Mouse (Mus musculus) yolk sac, embryonic 10.5 days (tissue): Measurements from ENCODE around the gene Hipk3.
A peak's percentile ranks its signal among the peaks of the same experiment; 100 is the strongest.

Source experiments
- DNase-seq: peaks from one replicate; pipeline ENCODE4 v3.0.0-alpha.2; 2017; ENCODE audit warnings: low spot score

The Hipk3 gene

GRCm38 (mm10) chr2:104412496-104412895 lies 81.8 kb downstream of the Hipk3 start:
- no peak for DNase-seq

GRCm38 (mm10) chr2:104411806-104412205 lies 82.4 kb downstream of the Hipk3 start:
- no peak for DNase-seq

GRCm38 (mm10) chr2:104410963-104411545 lies 83.2 kb downstream of the Hipk3 start, which contains the start of gene D430041D05Rik:
D430041D05Rik (minus strand) TSS chr2:104411013.
- no peak for DNase-seq

- DNase-seq: peak; percentile 34
Observed at GRCm38 (mm10) chr2:104409851-104410821, 84.1 kb downstream of the Hipk3 start.

- DNase-seq: no peak
Observed at GRCm38 (mm10) chr2:104408351-104408750, 85.9 kb downstream of the Hipk3 start.

GRCm38 (mm10) chr2:104407913-104408312 lies 86.3 kb downstream of the Hipk3 start:
- no peak for DNase-seq

GRCm38 (mm10) chr2:104404036-104404435 lies 90.2 kb downstream of the Hipk3 start:
- no peak for DNase-seq

GRCm38 (mm10) chr2:104398651-104399290 lies 95.5 kb downstream of the Hipk3 start:
- no peak for DNase-seq

GRCm38 (mm10) chr2:104395961-104396360 lies 98.3 kb downstream of the Hipk3 start:
- DNase-seq: no peak

GRCm38 (mm10) chr2:104394769-104395168 lies 99.5 kb downstream of the Hipk3 start:
- DNase-seq: no peak

- no peak for DNase-seq
Observed at GRCm38 (mm10) chr2:104392700-104393312, 101.4 kb downstream of the Hipk3 start.

GRCm38 (mm10) chr2:104389231-104389630 lies 105.0 kb downstream of the Hipk3 start:
- no peak for DNase-seq

GRCm38 (mm10) chr2:104385941-104386340 lies 108.3 kb downstream of the Hipk3 start:
- no peak for DNase-seq

GRCm38 (mm10) chr2:104383589-104383988 lies 110.7 kb downstream of the Hipk3 start:
- no peak for DNase-seq

- no peak for DNase-seq
Observed at GRCm38 (mm10) chr2:104382813-104383212, 111.4 kb downstream of the Hipk3 start.

GRCm38 (mm10) chr2:104379304-104379703 lies 114.9 kb downstream of the Hipk3 start:
- DNase-seq: no peak

- DNase-seq: no peak
Observed at GRCm38 (mm10) chr2:104378791-104379190, 115.5 kb downstream of the Hipk3 start.

- no peak for DNase-seq
Observed at GRCm38 (mm10) chr2:104377990-104378389, 116.3 kb downstream of the Hipk3 start.
